Mouse (Mus musculus) 3T3-L1 (cell line): ENCODE results near the gene Slc35f6.

Experiments
- DNase-seq: peaks from one replicate; pipeline ENCODE4 v3.0.0-alpha.2; 2015; ENCODE audit warnings: low read depth, low spot score

The Slc35f6 gene

DNA sequence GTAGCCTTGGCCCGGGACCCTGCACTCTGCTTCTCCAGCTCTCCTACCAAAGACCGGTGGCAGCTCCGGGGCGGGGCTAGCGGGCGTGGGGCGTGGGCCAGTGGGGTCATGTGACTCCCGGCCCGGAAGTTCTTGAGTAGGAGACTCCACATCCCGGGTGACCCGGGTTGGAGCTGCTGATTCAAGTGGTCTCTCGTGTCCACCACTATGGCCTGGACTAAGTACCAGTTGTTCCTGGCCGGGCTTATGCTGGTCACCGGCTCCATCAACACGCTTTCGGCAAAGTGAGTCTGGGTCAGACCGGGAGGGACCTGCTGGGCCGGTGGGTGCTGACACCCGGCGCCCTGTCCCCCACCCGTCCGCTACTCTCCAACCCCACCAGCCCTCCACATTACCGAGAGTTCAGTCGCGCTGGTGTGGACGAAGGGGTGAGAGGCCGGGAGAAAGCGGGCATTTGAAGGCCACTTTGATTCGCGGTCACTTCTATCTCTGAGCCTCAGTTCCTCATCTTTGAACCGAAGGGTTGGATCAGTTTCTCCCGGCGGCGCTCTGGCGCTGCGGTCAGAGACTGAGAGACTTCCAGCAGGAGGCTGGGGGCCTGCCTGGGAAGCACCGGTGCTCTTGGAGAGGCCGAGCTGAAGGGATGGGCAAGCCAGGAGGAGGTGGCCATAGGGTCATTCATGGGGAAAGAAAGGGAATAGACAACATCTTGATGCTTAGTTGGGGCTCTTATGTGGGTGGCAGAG, at the start of gene Slc35f6:
Gene Slc35f6 (plus strand): TSS at position 119 of the 746 bp plus-strand sequence.
- peak; percentile 86 for DNase-seq

DNA sequence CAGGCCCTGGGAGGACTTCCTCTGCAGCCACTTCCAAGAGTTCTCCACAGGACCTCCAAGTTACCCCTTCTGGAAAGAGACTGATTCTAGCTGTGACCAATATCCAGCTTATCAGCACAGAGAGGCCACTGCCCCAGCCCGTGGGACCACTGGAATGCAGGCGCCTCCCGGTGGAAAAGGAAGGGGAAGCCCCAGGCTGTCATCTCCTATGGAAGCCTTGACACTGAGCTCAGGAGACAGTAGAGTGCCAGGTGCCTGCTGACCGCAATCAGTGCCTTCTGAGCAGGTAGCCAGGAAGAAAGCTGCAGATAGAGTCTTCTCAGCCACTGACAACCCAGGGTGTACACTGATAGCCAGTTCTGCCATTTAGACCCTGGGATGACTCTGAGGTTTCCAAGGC, 46.3 kb upstream of the Slc35f6 start:
- DNase-seq: peak; percentile 56

DNA sequence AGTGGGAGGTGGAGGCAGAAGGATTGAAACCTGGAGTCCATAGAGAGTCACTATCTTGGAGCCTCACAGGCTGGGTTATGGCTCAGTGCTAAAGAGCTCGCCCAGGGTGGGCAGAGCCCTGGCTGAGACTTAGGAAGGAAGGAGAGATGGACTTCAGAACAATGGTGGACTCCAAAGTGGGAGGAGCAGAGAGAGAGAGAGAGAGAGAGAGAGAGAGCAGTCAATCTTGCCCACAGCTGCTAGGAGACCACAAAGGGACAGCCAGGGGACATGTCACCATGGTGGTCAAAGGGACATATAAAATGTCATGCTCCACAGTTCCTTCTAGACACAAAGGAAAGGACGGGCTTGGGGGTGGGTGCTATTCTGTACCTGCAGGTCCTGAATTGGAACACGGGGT, 44.5 kb upstream of the Slc35f6 start:
- no peak for DNase-seq

GRCm38 (mm10) chr5:30603926-30604325, 43.8 kb upstream of the Slc35f6 start:
- no peak for DNase-seq

DNA sequence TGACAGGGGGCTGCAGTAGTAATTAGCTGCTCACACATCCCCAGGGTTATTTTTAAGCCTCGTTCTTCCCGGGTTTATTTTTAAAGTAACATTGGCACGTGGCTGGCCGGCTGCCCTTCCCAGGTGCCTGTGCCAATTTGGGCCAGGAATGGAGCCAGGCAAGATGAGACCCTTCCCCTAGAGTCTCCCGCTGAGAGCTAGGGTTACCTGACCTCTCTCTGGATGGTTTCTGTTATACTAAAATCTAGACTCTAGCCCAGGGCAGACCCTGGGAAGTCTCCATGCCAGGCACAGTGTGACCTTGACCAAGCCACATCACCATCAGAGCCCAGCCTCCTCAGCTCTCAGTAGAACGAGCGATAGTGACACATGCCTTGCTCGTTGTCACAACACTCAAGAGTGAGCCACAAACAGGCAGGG, 43.0 kb upstream of the Slc35f6 start:
- no peak for DNase-seq

DNA sequence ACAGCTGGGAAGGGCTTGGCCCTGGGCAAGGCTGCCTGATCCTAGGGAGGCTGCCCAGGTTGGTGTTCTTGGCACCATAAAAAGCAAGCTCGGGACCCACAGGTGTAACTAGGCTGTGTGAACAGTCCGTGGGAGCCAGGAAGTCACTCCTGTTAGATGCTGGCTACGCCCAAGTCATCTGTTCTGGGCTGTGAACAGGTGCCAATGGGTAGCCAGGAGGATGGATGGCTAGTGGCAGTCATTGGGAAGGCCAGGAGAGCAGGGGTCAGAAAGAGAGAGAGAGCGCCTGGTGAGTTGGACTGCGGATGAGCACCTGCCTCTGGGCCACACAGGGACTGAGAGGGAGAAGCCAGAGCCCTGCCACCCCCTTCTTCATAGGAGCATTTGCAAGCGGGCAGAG, 42.1 kb upstream of the Slc35f6 start:
- DNase-seq: no peak

DNA sequence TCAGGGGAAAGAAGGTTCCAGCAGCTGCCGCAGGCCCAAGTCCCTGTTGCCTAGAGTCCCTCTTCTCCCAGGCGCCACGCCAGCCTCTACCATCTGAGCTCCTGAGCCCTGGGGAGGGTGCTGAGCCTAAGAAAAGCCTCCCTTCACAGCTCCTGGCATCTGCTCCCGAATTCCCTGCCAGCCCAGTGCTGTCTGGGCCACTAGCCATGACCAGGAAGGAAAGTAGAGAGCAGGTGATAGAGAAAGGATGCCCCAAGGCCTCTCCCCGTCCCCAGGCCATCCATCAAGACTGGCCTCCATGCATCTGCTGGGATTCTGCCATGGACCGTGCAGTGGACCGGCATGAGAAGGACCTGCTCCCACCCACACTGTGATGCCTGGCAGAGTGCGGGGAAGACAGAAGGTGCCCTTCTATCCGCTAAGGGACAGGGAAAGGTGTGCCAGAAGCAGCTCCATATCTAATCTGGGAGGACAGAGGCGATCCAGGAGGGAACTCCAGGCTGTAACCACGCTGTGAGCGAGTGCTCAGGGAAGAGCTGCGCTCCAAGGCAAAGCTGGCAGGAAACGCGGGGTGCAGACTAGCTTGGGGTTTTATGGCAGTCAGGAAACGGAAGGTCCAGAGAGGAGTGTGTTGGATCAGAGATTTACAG, 41.2 kb upstream of the Slc35f6 start:
- DNase-seq: no peak

GRCm38 (mm10) chr5:30609094-30609493, 38.6 kb upstream of the Slc35f6 start:
- no peak for DNase-seq

DNA sequence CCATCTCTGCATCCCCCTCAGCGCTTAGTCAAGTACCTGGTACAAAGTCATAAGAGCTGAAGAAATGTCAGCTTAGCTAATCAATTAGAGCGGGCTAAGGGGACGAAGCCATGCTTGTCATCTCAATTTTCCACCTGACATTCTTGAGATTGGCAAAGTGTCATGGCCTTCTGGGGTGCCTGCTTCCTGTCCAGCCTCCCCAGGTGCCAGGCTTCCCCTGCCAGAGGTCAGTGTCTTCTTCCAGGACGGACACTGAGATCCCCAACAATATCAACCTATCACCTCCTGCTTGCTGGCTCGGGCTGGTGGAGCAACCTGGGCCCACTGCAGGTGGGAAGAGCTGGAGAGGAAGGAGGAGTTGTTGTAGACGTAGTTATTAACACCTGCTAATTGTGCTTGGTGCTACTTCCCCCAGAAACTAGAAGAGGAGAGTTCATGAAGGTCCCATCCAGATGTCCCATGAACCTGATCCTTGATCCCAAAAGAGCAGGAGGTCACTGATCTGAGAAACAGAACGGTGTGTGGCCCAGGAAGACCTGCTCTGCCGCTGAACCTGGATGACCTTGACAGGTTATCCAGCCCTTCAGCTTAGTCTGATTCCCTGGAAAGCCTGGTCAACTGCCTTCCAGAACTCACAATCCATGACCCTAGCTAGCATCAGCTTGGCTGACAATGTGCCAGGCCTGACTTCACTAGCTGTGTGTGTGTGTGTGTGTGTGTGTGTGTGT, 37.7 kb upstream of the Slc35f6 start:
- no peak for DNase-seq

DNA sequence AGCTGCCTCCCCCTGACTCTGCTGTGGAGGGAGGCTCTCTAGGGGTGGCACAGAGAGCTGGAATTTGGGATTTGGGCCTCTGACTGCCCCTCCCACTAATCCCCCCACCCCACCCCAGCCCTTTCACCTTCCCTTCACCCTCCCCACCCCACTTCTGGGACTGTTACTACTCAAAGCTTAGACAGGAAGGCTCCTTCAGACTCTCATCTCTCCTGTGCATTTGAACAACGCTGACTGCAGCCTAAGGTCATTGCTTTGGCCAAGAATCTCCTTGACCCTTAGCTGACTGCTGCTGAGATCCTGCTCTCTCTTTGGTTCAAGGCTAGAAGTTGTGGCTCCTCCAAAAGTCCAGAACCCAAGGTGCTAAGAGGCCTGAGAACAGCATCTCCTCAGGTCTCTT, 36.6 kb upstream of the Slc35f6 start:
- no peak for DNase-seq

- DNase-seq: no peak
Observed at GRCm38 (mm10) chr5:30611689-30612088, 36.0 kb upstream of the Slc35f6 start.

- no peak for DNase-seq
Observed at GRCm38 (mm10) chr5:30612575-30612974, 35.2 kb upstream of the Slc35f6 start.

- DNase-seq: no peak
Observed at GRCm38 (mm10) chr5:30613242-30613641, 34.5 kb upstream of the Slc35f6 start.

- peak; percentile 44 for DNase-seq
Observed at GRCm38 (mm10) chr5:30614221-30614620, 33.5 kb upstream of the Slc35f6 start.

GRCm38 (mm10) chr5:30615416-30615815, 32.3 kb upstream of the Slc35f6 start:
- DNase-seq: no peak

DNA sequence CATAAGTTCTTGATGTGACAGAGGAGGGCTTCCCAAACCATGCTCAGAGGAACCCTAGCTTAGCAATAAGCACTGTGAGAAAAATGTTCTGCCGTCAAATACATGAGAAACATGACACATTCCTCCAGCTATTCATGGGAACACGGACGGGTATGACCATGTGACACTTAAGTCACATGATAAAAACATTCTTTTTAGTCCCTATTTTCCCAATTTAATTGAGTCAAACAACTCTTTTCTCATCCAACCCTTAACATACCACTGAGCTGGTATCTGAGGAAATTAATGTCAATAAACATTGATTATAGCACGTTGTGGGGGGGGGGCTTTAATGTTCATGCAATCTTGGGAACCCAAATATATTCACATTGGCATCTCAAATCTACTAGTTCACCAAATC, 31.9 kb upstream of the Slc35f6 start:
- DNase-seq: no peak

DNA sequence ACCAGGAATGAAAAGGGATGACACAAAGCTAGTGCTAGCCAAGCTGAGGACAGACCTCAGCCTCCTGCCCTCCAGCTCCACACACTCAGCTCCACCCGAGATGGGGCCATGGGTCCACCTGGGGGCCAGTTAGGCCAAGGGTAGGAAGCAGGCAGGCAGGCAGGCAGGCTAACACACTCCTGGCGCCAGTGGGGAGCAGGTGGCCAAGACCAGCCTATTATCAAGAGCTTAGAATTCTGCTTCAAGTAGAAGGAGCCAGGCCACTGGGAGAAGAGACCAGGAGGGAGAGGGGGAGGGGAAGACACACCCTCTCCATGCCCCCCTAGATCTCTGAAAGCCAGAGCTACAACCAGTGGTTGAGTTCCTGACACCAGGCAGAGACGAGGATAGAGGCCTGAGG, 31.1 kb upstream of the Slc35f6 start:
- DNase-seq: no peak

- DNase-seq: no peak
Observed at GRCm38 (mm10) chr5:30617357-30617756, 30.4 kb upstream of the Slc35f6 start.

DNA sequence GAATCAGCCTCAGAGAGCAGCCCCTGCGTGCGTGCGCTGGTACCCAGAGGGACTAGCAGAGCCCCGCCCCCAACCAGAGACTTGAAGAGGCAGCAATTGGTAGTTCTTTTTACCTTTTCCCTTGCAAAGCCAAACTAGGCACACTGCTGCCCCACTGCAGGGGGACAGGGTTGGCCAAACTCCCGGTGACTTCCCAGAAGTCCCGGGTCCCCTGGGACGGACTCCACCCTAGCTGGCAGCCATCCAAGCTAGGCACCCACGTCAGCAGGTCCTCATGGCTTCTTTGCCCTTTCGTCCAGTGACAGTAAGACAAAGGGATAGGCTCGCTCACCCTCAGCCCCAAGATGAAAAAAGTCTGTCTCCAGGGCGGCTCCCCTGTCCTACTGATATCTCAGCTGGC, 29.9 kb upstream of the Slc35f6 start:
- DNase-seq: no peak

DNA sequence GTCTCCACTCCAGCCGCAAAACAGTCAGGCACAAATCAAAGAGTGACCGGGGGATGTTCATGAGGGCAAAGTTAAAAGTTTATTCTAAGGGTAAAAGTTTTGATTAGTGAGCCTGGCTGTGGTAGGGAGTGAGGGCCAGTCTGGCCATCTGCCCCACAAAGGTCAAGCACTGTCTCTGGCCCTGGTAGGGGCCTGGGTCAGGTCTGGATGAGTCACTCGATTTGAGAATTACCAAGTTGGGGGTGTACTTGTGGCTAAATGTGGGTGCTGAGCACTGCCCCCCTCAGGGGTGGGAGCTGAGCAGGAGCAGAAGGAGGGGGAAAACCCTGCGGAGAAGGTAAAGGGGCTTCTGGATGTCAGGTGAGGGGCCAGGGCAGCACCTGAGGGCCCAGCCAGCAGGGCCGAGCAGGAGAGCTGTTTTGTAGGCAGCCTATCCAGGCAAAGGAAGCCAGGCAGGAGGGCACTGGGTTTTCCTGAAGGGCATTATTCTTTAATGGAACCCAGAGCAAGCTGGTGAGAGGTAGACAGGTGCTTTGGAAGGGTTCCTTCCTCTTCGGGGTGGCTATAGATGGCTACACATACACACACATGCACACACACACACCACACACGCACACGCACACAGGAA, 29.2 kb upstream of the Slc35f6 start:
- no peak for DNase-seq

DNA sequence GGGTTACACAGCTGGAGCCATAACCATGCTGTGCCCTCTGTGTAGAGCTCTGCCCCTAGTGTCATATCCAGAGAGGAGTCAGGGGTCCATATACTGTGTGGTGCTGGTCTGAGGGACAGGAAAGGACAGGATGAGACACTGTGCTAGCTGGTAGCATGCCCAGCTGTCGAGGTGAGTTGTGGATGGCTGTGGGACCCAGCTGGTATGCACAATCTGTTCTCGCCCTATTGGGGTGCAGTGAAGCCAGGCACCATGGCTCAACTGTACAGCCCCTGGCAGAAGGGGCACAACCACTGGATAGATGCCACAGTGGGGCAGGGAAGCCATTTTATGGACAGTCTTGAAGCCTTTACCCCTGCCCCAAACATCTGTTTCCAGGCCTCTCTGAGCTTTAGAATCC, 28.5 kb upstream of the Slc35f6 start:
- no peak for DNase-seq

GRCm38 (mm10) chr5:30620567-30620966, 27.2 kb upstream of the Slc35f6 start:
- no peak for DNase-seq
